Mouse (Mus musculus) cerebellum, adult 2 months (tissue): Measurements from ENCODE around the gene Cradd.

Experiments
- CTCF ChIP-seq: fragments of 200-500 bp; IDR thresholded peaks from 2 replicates; pipeline ENCODE4 v1.5.1; 2011; ENCODE audit warnings: low read depth, mild to moderate bottlenecking, control low read depth, low read length, moderate library complexity, borderline replicate concordance; ENCODE audit not compliant: insufficient read depth
- POLR2A ChIP-seq: fragments of 200-500 bp; IDR thresholded peaks from 2 replicates; pipeline ENCODE4 v1.6.1; 2011; ENCODE audit warnings: low read length, control low read depth, borderline replicate concordance; ENCODE audit not compliant: insufficient read depth

DNA sequence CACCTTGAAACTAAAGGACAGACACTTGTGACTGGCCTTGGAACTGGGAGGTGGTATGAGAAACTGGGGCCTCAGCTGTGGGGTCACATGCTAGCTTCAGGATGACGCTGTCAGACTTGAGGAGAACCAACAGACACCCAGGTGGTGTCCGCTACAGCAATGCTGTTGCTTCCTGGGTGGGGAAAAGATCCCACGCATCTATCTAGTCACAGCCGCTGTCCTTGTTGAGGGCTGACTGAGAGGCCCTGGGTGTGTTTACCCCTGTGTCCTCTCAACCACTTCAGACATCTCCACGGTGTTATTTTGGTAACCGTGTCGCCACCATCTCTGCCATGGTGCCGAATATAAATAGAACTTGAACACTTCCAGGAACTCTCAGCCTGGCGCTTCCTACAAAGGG lies 10.4 kb downstream of the Cradd start:
- TF ChIP-seq CTCF (no peak), POLR2A (no peak)
